8 mouse cellular contexts compared by ENCODE assay signal in the genomic region with DNA sequence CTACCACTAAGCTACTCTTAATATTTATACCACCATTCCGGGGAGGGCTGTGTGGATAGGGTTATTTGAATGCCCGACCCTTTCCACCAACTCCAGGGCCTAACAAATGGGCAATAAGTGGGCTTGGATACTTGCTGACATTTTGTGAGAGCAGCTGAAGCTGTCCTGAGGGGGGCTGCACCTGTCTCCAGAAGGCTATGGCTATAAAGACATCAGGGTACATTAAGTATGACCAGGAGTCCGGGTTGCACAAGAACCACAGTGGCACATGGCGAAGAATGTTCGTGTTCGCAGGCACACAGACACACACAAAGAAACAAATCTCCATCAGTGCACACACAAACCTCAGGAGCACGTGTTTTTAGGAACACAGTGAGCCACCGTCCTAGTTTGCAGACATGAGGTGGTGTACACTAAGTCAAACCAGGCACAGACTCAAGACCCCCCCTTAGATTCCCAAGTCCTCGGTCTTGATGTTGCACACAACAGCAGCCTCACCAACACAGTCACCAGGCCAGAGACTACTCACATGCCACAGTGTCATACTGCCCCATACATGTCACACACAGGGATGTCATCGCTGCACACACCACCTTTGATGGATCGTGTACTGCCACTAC. TPM values are rescaled to one million over a fixed set of nuclear protein-coding genes. Genes with fewer than 3 reads are reported as not detected.
DNase-seq lines count a peak whose midpoint lies in the region; ATAC-seq and TF ChIP-seq lines count a peak whose summit lies in the region.

No protein-coding gene starts in this region.

- H3K27ac ChIP-seq in spleen, adult 2 months (ENCODE audit: insufficient read depth, low read length): peak overlapping the region; percentile 99
- H3K27ac ChIP-seq in liver, embryonic 13.5 days: peak overlapping the region; percentile 87
- peak overlapping the region; percentile 99 for H3K27ac ChIP-seq in stomach, postnatal 0 days (replicated peaks)

- peak overlapping the region; percentile 83 for H3K4me2 ChIP-seq in liver, embryonic 13.5 days
- H3K4me2 ChIP-seq in stomach, postnatal 0 days (replicated peaks; ENCODE audit: low read depth): peak overlapping the region; percentile 78

- intact Hi-C loops in left cerebral cortex, postnatal 10 days (cut with DNase I): no loop called here

- H3K4me1 ChIP-seq in spleen, adult 2 months (ENCODE audit: control insufficient read depth, insufficient read depth, insufficient read length): peaks cover 32% of the 10 kb centered on the region
- H3K4me1 ChIP-seq in liver, embryonic 13.5 days (replicated peaks): peaks cover 51% of the 10 kb centered on the region
- peaks cover 3% of the 10 kb centered on the region; the same call in 1 of the 2 replicates for H3K4me1 ChIP-seq in stomach, postnatal 0 days (replicated peaks; ENCODE audit: control insufficient read depth, insufficient read depth)

- no peak for TF ChIP-seq POLR2A in spleen, adult 2 months (IDR thresholded peaks at IDR 0.05; ENCODE audit: low read depth, low read length)

- TF ChIP-seq CTCF in spleen, adult 2 months (IDR thresholded peaks at IDR 0.05; ENCODE audit: extremely low read depth, insufficient read depth, insufficient read length, insufficient replicate concordance): no peak
- no peak for TF ChIP-seq CTCF in stomach, postnatal 0 days (IDR thresholded peaks at IDR 0.05; ENCODE audit: low read depth)

- peaks cover 19% of the 10 kb centered on the region for H3K36me3 ChIP-seq in spleen, adult 2 months (ENCODE audit: control insufficient read depth, insufficient read depth, low read length)
- H3K36me3 ChIP-seq in liver, embryonic 13.5 days: peaks cover 35% of the 10 kb centered on the region
- 0 out of 2 replicates have a peak, but pooled peaks cover 5% of the 10 kb centered on the region for H3K36me3 ChIP-seq in stomach, postnatal 0 days (ENCODE audit: control insufficient read depth, insufficient read depth, low read length)

- H3K9ac ChIP-seq in liver, embryonic 13.5 days: peak overlapping the region; percentile 70
- peak overlapping the region; percentile 94 for H3K9ac ChIP-seq in stomach, postnatal 0 days (ENCODE audit: low read length)

- peak; percentile 57 for DNase-seq in cerebellum, adult 11-12 months
- no peak for DNase-seq in cerebellum, postnatal 4 days (ENCODE audit: low spot score in 2 of 2)
- DNase-seq in spleen, adult 2 months (ENCODE audit: low read depth in 1 of 2, low spot score in 2 of 2): no peak
- no peak for DNase-seq in spleen, postnatal 4 days (ENCODE audit: low spot score in 2 of 2)
- no peak for DNase-seq in liver, embryonic 13.5 days
- no peak for DNase-seq in stomach, postnatal 0 days (ENCODE audit: low spot score)
- DNase-seq in left cerebral cortex, postnatal 10 days (ENCODE audit: extremely low spot score in 1 of 2, low spot score in 2 of 2): no peak
- no peak for DNase-seq in kidney, postnatal 36 days

- no peak for TF ChIP-seq EP300 in stomach, postnatal 0 days (optimal IDR thresholded peaks at IDR 0.05)

- no peaks in the 10 kb centered on the region for H3K9me3 ChIP-seq in liver, embryonic 13.5 days (replicated peaks)
- no peaks in the 10 kb centered on the region for H3K9me3 ChIP-seq in stomach, postnatal 0 days (ENCODE audit: control insufficient read depth, low read length)

- H3K27me3 ChIP-seq in spleen, adult 2 months (ENCODE audit: control insufficient read depth, insufficient read depth, low read length): no peaks in the 10 kb centered on the region
- no peaks in the 10 kb centered on the region for H3K27me3 ChIP-seq in liver, embryonic 13.5 days
- H3K27me3 ChIP-seq in stomach, postnatal 0 days (ENCODE audit: control insufficient read depth, insufficient read depth, low read length): no peaks in the 10 kb centered on the region

- no peak for ATAC-seq in liver, embryonic 13.5 days (ENCODE audit: low read depth)
- ATAC-seq in stomach, postnatal 0 days (ENCODE audit: low FRiP score, low TSS enrichment): no peak

- WGBS in spleen, adult 2 months: 47% methylated on average over 11 of the region's 11 CpGs
- WGBS in liver, embryonic 13.5 days (ENCODE audit: insufficient replicate concordance): 69% methylated on average over 11 of the region's 11 CpGs
- 68% methylated on average over 11 of the region's 11 CpGs for WGBS in stomach, postnatal 0 days

- peak overlapping the region; percentile 44 for H3K4me3 ChIP-seq in spleen, adult 2 months (ENCODE audit: extremely low read depth, insufficient read depth, insufficient read length)
- H3K4me3 ChIP-seq in liver, embryonic 13.5 days (replicated peaks): peak overlapping the region; percentile 83
- peak overlapping the region; percentile 84 for H3K4me3 ChIP-seq in stomach, postnatal 0 days (ENCODE audit: low read depth, low read length)

RNA-seq across cellular contexts. Expression of gene Egln2, which starts 1.0 kb away (rescaled TPM):
- polyA plus RNA-seq in spleen, adult 2 months (2012; rRNA removed): 83.0 and 97.5 TPM in 2 replicates
- 27.6 and 28.7 TPM in 2 replicates for polyA plus RNA-seq in liver, embryonic 13.5 days (2015; fragmentation: Nextera tagmentation; extraction: Ambion mirVana)
- polyA plus RNA-seq in stomach, postnatal 0 days (2015; fragmentation: Nextera tagmentation; extraction: Ambion mirVana): 51.0 and 53.4 TPM in 2 replicates
- total RNA-seq in left cerebral cortex, postnatal 10 days (2021): 10 to 100 TPM; 82.3 to 84.9 TPM

RNA-seq across cellular contexts. Expression of gene Rab4b, which starts 11.1 kb away (rescaled TPM):
- 78.8 and 111 TPM in 2 replicates for polyA plus RNA-seq in spleen, adult 2 months (2012; rRNA removed)
- polyA plus RNA-seq in liver, embryonic 13.5 days (2015; fragmentation: Nextera tagmentation; extraction: Ambion mirVana): 28.5 and 28.6 TPM in 2 replicates
- 70.7 and 72.2 TPM in 2 replicates for polyA plus RNA-seq in stomach, postnatal 0 days (2015; fragmentation: Nextera tagmentation; extraction: Ambion mirVana)
- 10 to 100 TPM; 85.4 to 89.5 TPM for total RNA-seq in left cerebral cortex, postnatal 10 days (2021)

RNA-seq across cellular contexts. Expression of gene Gm21983, which starts 13.3 kb away (rescaled TPM):
- polyA plus RNA-seq in spleen, adult 2 months (2012; rRNA removed): not detected in 2 replicates
- 0.46 TPM in 1 of 2 replicates, not detected in the other for polyA plus RNA-seq in liver, embryonic 13.5 days (2015; fragmentation: Nextera tagmentation; extraction: Ambion mirVana)
- not detected in 2 replicates for polyA plus RNA-seq in stomach, postnatal 0 days (2015; fragmentation: Nextera tagmentation; extraction: Ambion mirVana)
- not detected for total RNA-seq in left cerebral cortex, postnatal 10 days (2021)

RNA-seq across cellular contexts. Expression of gene Mia, which starts 13.4 kb away (rescaled TPM):
- 1.0 and 2.3 TPM in 2 replicates for polyA plus RNA-seq in spleen, adult 2 months (2012; rRNA removed)
- 0.85 TPM in 1 of 2 replicates, not detected in the other for polyA plus RNA-seq in liver, embryonic 13.5 days (2015; fragmentation: Nextera tagmentation; extraction: Ambion mirVana)
- polyA plus RNA-seq in stomach, postnatal 0 days (2015; fragmentation: Nextera tagmentation; extraction: Ambion mirVana): 7.3 and 8.7 TPM in 2 replicates
- total RNA-seq in left cerebral cortex, postnatal 10 days (2021): 1 to 10 TPM; 1.5 to 3.2 TPM

RNA-seq across cellular contexts. Expression of gene Cyp2t4, which starts 14.1 kb away (rescaled TPM):
- polyA plus RNA-seq in spleen, adult 2 months (2012; rRNA removed): not detected in 2 replicates
- 0.06 TPM in 1 of 2 replicates, not detected in the other for polyA plus RNA-seq in liver, embryonic 13.5 days (2015; fragmentation: Nextera tagmentation; extraction: Ambion mirVana)
- 0.11 TPM in 1 of 2 replicates, not detected in the other for polyA plus RNA-seq in stomach, postnatal 0 days (2015; fragmentation: Nextera tagmentation; extraction: Ambion mirVana)
- total RNA-seq in left cerebral cortex, postnatal 10 days (2021): not detected
